Mouse (Mus musculus) midbrain, postnatal 0 days (tissue): Measurements from ENCODE around the gene Actr5. TPM values are rescaled to one million over a fixed set of nuclear protein-coding genes. Genes with fewer than 3 reads are reported as not detected.

ENCODE experiments used
- ATAC-seq: fragments of 200-750 bp; cut with Nextera tagmentation; 2 replicates; pipeline ENCODE4 v1.8.0; 2017; ENCODE audit warnings: moderate number of reproducible peaks, mild to moderate bottlenecking, moderate TSS enrichment, moderate library complexity; ENCODE audit not compliant: low FRiP score
- DNase-seq: peaks from one replicate; pipeline ENCODE4 v3.0.0-alpha.2; 2015; ENCODE audit warnings: low spot score
- H3K27ac ChIP-seq: fragments of 300-500 bp; sonication (generic); 2 replicates; pipeline ENCODE4 v1.5.1; 2014; ENCODE audit warnings: low read depth, mild to moderate bottlenecking, low read length, mixed read lengths
- H3K27me3 ChIP-seq: fragments of 300-500 bp; sonication (generic); 2 replicates; pipeline ENCODE4 v1.6.1; 2014; ENCODE audit warnings: low read length, control low read depth, mixed read lengths; ENCODE audit not compliant: insufficient read depth
- H3K36me3 ChIP-seq: fragments of 300-500 bp; sonication (generic); 2 replicates; pipeline ENCODE4 v1.6.1; 2014; ENCODE audit warnings: low read length, control low read depth, mixed read lengths; ENCODE audit not compliant: insufficient read depth
- H3K4me1 ChIP-seq: fragments of 300-500 bp; sonication (generic); 2 replicates; pipeline ENCODE4 v1.6.1; 2014; ENCODE audit warnings: mild to moderate bottlenecking, control low read depth, antibody characterized with exemption, low read length, mixed read lengths; ENCODE audit not compliant: insufficient read depth
- H3K4me2 ChIP-seq: fragments of 300-500 bp; sonication (generic); 2 replicates; pipeline ENCODE4 v1.6.1; 2014; ENCODE audit warnings: low read depth, mild to moderate bottlenecking, low read length, mixed read lengths; ENCODE audit not compliant: poor library complexity, severe bottlenecking
- H3K4me3 ChIP-seq: fragments of 300-500 bp; sonication (generic); 2 replicates; pipeline ENCODE4 v1.5.1; 2014; ENCODE audit warnings: low read depth, mild to moderate bottlenecking, low read length, moderate library complexity
- H3K9ac ChIP-seq: fragments of 300-500 bp; sonication (generic); replicated peaks from 2 replicates; pipeline ENCODE4 v1.6.1; 2014; ENCODE audit warnings: mild to moderate bottlenecking, low read length, moderate library complexity, mixed read lengths; ENCODE audit not compliant: poor library complexity, severe bottlenecking
- H3K9me3 ChIP-seq: fragments of 300-500 bp; sonication (generic); 2 replicates; pipeline ENCODE4 v1.6.1; 2016; ENCODE audit warnings: low read length, control low read depth
- CTCF ChIP-seq: IDR thresholded peaks from 2 replicates; pipeline ENCODE4 v1.5.1; 2016; ENCODE audit warnings: antibody characterized with exemption, mild to moderate bottlenecking
- WGBS: fragments of 180-500 bp; shearing (Covaris S2); extraction: QIAGEN DNeasy Blood & Tissue Kit; methylation state at CpG from one replicate; pipeline ENCODE4 v1.1.7; 2014; 5-methylcytosine and 5-hydroxymethylcytosine counted together
- polyA plus RNA-seq: library from polyadenylated mRNA; unstranded; fragments of >200 nt; fragmentation: Nextera tagmentation; extraction: Ambion mirVana; gene quantifications from 2 replicates; pipeline ENCODE4 v1.2.1, GENCODE M21; 2015
- total RNA-seq: library from RNA; depleted of rRNA; stranded (reverse); fragments of >200 nt; gene quantifications from 2 replicates; pipeline ENCODE4 v1.2.3, GENCODE M21; 2014

Gene Actr5
- total and polyA plus RNA-seq, 2 experiments from 2014 or later, result 10.6 to 18.5 TPM

GRCm38 (mm10) chr2:158611726-158612670, 12.7 kb upstream of the Actr5 start:
- peak overlapping the region; percentile 79 for H3K27ac ChIP-seq
- no peaks in the 10 kb centered on the region; the same call in 1 of the 2 replicates for H3K4me1 ChIP-seq
- peaks cover 40% of the 10 kb centered on the region for H3K27me3 ChIP-seq
- peak overlapping the region; percentile 40 for H3K4me3 ChIP-seq
- H3K9ac ChIP-seq, result peak overlapping the region; percentile 63
- no peaks in the 10 kb centered on the region for H3K9me3 ChIP-seq
- 2% methylated on average over 30 of the region's 30 CpGs for WGBS
- ATAC-seq (no peak), DNase-seq (peak; percentile 19)
- TF ChIP-seq CTCF, result no peak
- H3K36me3 ChIP-seq, result no peaks in the 10 kb centered on the region
- H3K4me2 ChIP-seq, result peak overlapping the region; percentile 51

GRCm38 (mm10) chr2:158612671-158613250, 11.9 kb upstream of the Actr5 start:
- Histone ChIP-seq H3K36me3 (no peaks in the 10 kb centered on the region), H3K9ac (peak overlapping the region; percentile 63), H3K9me3 (no peaks in the 10 kb centered on the region), H3K27ac (peak overlapping the region; percentile 47; the same call in 1 of the 2 replicates), H3K4me1 (no peaks in the 10 kb centered on the region; the same call in 1 of the 2 replicates), H3K27me3 (peaks cover 40% of the 10 kb centered on the region), H3K4me2 (peak overlapping the region; percentile 51), H3K4me3 (peak overlapping the region; percentile 40)
- 7% methylated on average over 10 of the region's 10 CpGs for WGBS
- DNase-seq (no peak), ATAC-seq (no peak)
- no peak for TF ChIP-seq CTCF

- Histone ChIP-seq H3K4me3 (peak overlapping the region; percentile 40), H3K27ac (peak overlapping the region; percentile 55), H3K36me3 (no peaks in the 10 kb centered on the region), H3K9me3 (no peaks in the 10 kb centered on the region), H3K9ac (peak overlapping the region; percentile 63), H3K4me2 (peak overlapping the region; percentile 51), H3K4me1 (no peaks in the 10 kb centered on the region; the same call in 1 of the 2 replicates), H3K27me3 (peaks cover 40% of the 10 kb centered on the region)
- ATAC-seq (no peak), DNase-seq (peak; percentile 89)
- peak; percentile 74 for TF ChIP-seq CTCF
- WGBS, result 3% methylated on average over 53 of the region's 53 CpGs
Measured at GRCm38 (mm10) chr2:158613541-158614417, 10.9 kb upstream of the Actr5 start.

- no peaks in the 10 kb centered on the region; the same call in 1 of the 2 replicates for H3K4me1 ChIP-seq
Measured at GRCm38 (mm10) chr2:158614418-158614955, 10.2 kb upstream of the Actr5 start.

GRCm38 (mm10) chr2:158615161-158615680, 9.5 kb upstream of the Actr5 start:
- H3K9ac ChIP-seq, result peak overlapping the region; percentile 36; the same call in 1 of the 2 replicates
- H3K9me3 ChIP-seq, result no peaks in the 10 kb centered on the region
- ATAC-seq (no peak), DNase-seq (no peak)
- H3K4me3 ChIP-seq, result peak overlapping the region; percentile 40
- H3K27me3 ChIP-seq, result peaks cover 33% of the 10 kb centered on the region
- TF ChIP-seq CTCF, result no peak
- WGBS, result 1% methylated on average over 24 of the region's 24 CpGs
- no peaks in the 10 kb centered on the region; the same call in 1 of the 2 replicates for H3K4me1 ChIP-seq
- H3K4me2 ChIP-seq, result peak overlapping the region; percentile 51
- no peaks in the 10 kb centered on the region for H3K36me3 ChIP-seq
- H3K27ac ChIP-seq, result no peak overlapping the region; the same call in 1 of the 2 replicates

More at GRCm38 (mm10) chr2:158614418-158614955, 10.2 kb upstream of the Actr5 start:
- Histone ChIP-seq H3K9me3 (no peaks in the 10 kb centered on the region), H3K4me3 (peak overlapping the region; percentile 40), H3K27me3 (peaks cover 40% of the 10 kb centered on the region), H3K9ac (peak overlapping the region; percentile 36; the same call in 1 of the 2 replicates), H3K27ac (peak overlapping the region; percentile 43; the same call in 1 of the 2 replicates), H3K4me2 (peak overlapping the region; percentile 51), H3K36me3 (no peaks in the 10 kb centered on the region)
- DNase-seq, result no peak
- no peak for TF ChIP-seq CTCF
- 3% methylated on average over 47 of the region's 47 CpGs for WGBS
- no peak for ATAC-seq
